In genomic region chr3:97203880-97204279, GRCm38 (mm10) we compare ENCODE assay signal across 12 mouse cellular contexts. TPM values are rescaled to one million over a fixed set of nuclear protein-coding genes. Genes with fewer than 3 reads are reported as not detected.
DNase-seq lines count a peak whose midpoint lies in the region; ATAC-seq lines count a peak whose summit lies in the region.
"Had no signal": no experiment of that assay in that cellular context is flagged by ENCODE, and none has a peak within 500 bp of the region (broad histone marks: within the 10 kb centered on the region; RNA-seq: fewer than 3 reads in every experiment).

No protein-coding gene starts in this region.

- peaks cover 62% of the 10 kb centered on the region for H3K36me3 ChIP-seq in forebrain, embryonic 12.5 days (replicated peaks)
- peaks cover 15% of the 10 kb centered on the region; the same call in 1 of the 2 replicates for H3K36me3 ChIP-seq in forebrain, embryonic 11.5 days (ENCODE audit: control insufficient read depth, insufficient read depth, low read length)

- 0 out of 2 replicates have a peak overlapping the region, but pooled peaks have one; percentile 8 for H3K27ac ChIP-seq in forebrain, embryonic 12.5 days
- H3K27ac ChIP-seq in forebrain, embryonic 11.5 days (ENCODE audit: low read depth, low read length) = no peak overlapping the region
- H3K27ac ChIP-seq: heart, embryonic 15.5 days; liver, embryonic 13.5 days; midbrain, embryonic 15.5 days; neural tube, embryonic 15.5 days had no signal

- no peak overlapping the region for H3K4me2 ChIP-seq in forebrain, embryonic 12.5 days
- no peak overlapping the region for H3K4me2 ChIP-seq in forebrain, embryonic 11.5 days (ENCODE audit: low read depth, low read length, severe bottlenecking)
- H3K4me2 ChIP-seq: heart, embryonic 15.5 days; liver, embryonic 13.5 days; midbrain, embryonic 15.5 days; neural tube, embryonic 15.5 days had no signal

- WGBS in forebrain, embryonic 12.5 days = 89% methylated on average over 14 of the region's 14 CpGs
- WGBS in forebrain, embryonic 11.5 days = 86% methylated on average over 14 of the region's 14 CpGs

- H3K9ac ChIP-seq in forebrain, embryonic 12.5 days = no peak overlapping the region
- no peak overlapping the region for H3K9ac ChIP-seq in forebrain, embryonic 11.5 days (ENCODE audit: low read length)
- H3K9ac ChIP-seq: heart, embryonic 15.5 days; liver, embryonic 13.5 days; midbrain, embryonic 15.5 days; neural tube, embryonic 15.5 days had no signal

- H3K4me1 ChIP-seq in forebrain, embryonic 12.5 days = peaks cover 7% of the 10 kb centered on the region; the same call in 1 of the 2 replicates
- no peaks in the 10 kb centered on the region for H3K4me1 ChIP-seq in forebrain, embryonic 11.5 days (replicated peaks; ENCODE audit: control insufficient read depth, insufficient read depth, low read length)

- ATAC-seq in forebrain, embryonic 12.5 days (ENCODE audit: low FRiP score) = no peak
- ATAC-seq in forebrain, embryonic 11.5 days (replicated peaks; ENCODE audit: low FRiP score) = no peak
- ATAC-seq in common myeloid progenitor, adult 5-6 weeks (replicated peaks; ENCODE audit: low read depth, poor library complexity, severe bottlenecking) = peak; percentile 78
- ATAC-seq: midbrain, embryonic 15.5 days had no signal

- no peaks in the 10 kb centered on the region for H3K27me3 ChIP-seq in forebrain, embryonic 12.5 days
- no peaks in the 10 kb centered on the region for H3K27me3 ChIP-seq in forebrain, embryonic 11.5 days (ENCODE audit: control insufficient read depth, insufficient read depth, low read length)
- H3K27me3 ChIP-seq: heart, embryonic 15.5 days; liver, embryonic 13.5 days; midbrain, embryonic 15.5 days; neural tube, embryonic 15.5 days had no signal

- no peak overlapping the region for H3K4me3 ChIP-seq in forebrain, embryonic 12.5 days (replicated peaks)
- no peak overlapping the region for H3K4me3 ChIP-seq in forebrain, embryonic 11.5 days (ENCODE audit: low read depth, low read length)
- H3K4me3 ChIP-seq: heart, embryonic 15.5 days; liver, embryonic 13.5 days; midbrain, embryonic 15.5 days; neural tube, embryonic 15.5 days had no signal

- DNase-seq in forebrain, embryonic 11.5 days (ENCODE audit: low spot score) = no peak
- peak; percentile 52 for DNase-seq in 416B (ENCODE audit: low read depth)
- peak; percentile 76 to 78 for DNase-seq in spleen, postnatal 36 days (ENCODE audit: low spot score in 2 of 2)
- no peak for DNase-seq in adrenal gland, adult (ENCODE audit: inconsistent age in 2 of 2, low spot score in 1 of 2)
- DNase-seq in cerebellum, postnatal 36 days = no peak
- no peak for DNase-seq in cerebellum, postnatal 4 days (ENCODE audit: low spot score in 2 of 2)
- DNase-seq: liver, embryonic 13.5 days had no signal

- H3K9me3 ChIP-seq in forebrain, embryonic 12.5 days = no peaks in the 10 kb centered on the region
- no peaks in the 10 kb centered on the region for H3K9me3 ChIP-seq in forebrain, embryonic 11.5 days (ENCODE audit: control insufficient read depth, low read length)
- H3K9me3 ChIP-seq: heart, embryonic 15.5 days; liver, embryonic 13.5 days; midbrain, embryonic 15.5 days; neural tube, embryonic 15.5 days had no signal

RNA-seq across cellular contexts. Expression of gene Acp6, which starts 45.3 kb away (rescaled TPM):
- polyA plus RNA-seq in forebrain, embryonic 12.5 days (2016; fragmentation: Nextera tagmentation; extraction: Ambion mirVana) = 29.7 and 32.2 TPM in 2 replicates
- polyA plus RNA-seq in forebrain, embryonic 11.5 days (2014; fragmentation: Nextera tagmentation; extraction: Ambion mirVana) = 29.8 and 36.1 TPM in 2 replicates
- 26.3 and 27.3 TPM in 2 replicates for total RNA-seq in common myeloid progenitor, adult 5-6 weeks (2017)

Comparison
In these comparisons a context has a peak if more than half of its experiments do, and no peak if none do; other contexts are left out.
1. DNase-seq: peak in 416B (single experiment) and spleen, postnatal 36 days (2 of 2); none in forebrain, embryonic 11.5 days (single experiment), adrenal gland, adult (0 of 2), cerebellum, postnatal 36 days (0 of 2) and cerebellum, postnatal 4 days (0 of 2).